Mouse (Mus musculus): Measurements from ENCODE around the gene Wdfy3.

The Wdfy3 gene

GRCm38 (mm10) chr5:102055130-102055641, 14.5 kb downstream of the Wdfy3 start:
- peak; percentile 82 for DNase-seq (ENCODE audit: low read depth, low spot score)

- DNase-seq (ENCODE audit: low read depth, low spot score): no peak
Measured at GRCm38 (mm10) chr5:102054511-102055093, 15.1 kb downstream of the Wdfy3 start.

GRCm38 (mm10) chr5:102052906-102053305, 16.8 kb downstream of the Wdfy3 start:
- DNase-seq (ENCODE audit: low read depth, low spot score): peak; percentile 75

- DNase-seq (ENCODE audit: low read depth, low spot score): peak; percentile 52
Measured at GRCm38 (mm10) chr5:102052465-102052864, 17.3 kb downstream of the Wdfy3 start.

- DNase-seq (ENCODE audit: low read depth, low spot score): no peak
Measured at GRCm38 (mm10) chr5:102050677-102051076, 19.0 kb downstream of the Wdfy3 start.

- DNase-seq (ENCODE audit: low read depth, low spot score): peak; percentile 73
Measured at GRCm38 (mm10) chr5:102048416-102048815, 21.3 kb downstream of the Wdfy3 start.

- DNase-seq (ENCODE audit: low read depth, low spot score): no peak
Measured at GRCm38 (mm10) chr5:102046617-102047116, 23.1 kb downstream of the Wdfy3 start.

GRCm38 (mm10) chr5:102045636-102046616, 23.8 kb downstream of the Wdfy3 start:
- peak; percentile 84 for DNase-seq (ENCODE audit: low read depth, low spot score)

- DNase-seq (ENCODE audit: low read depth, low spot score): no peak
Measured at GRCm38 (mm10) chr5:102045177-102045576, 24.5 kb downstream of the Wdfy3 start.

- no peak for DNase-seq (ENCODE audit: low read depth, low spot score)
Measured at GRCm38 (mm10) chr5:102033281-102033680, 36.4 kb downstream of the Wdfy3 start.

- no peak for DNase-seq (ENCODE audit: low read depth, low spot score)
Measured at GRCm38 (mm10) chr5:102032594-102033240, 37.0 kb downstream of the Wdfy3 start.

GRCm38 (mm10) chr5:102032191-102032590, 37.5 kb downstream of the Wdfy3 start:
- DNase-seq (ENCODE audit: low read depth, low spot score): no peak

GRCm38 (mm10) chr5:102023376-102023775, 46.3 kb downstream of the Wdfy3 start:
- DNase-seq (ENCODE audit: low read depth, low spot score): peak; percentile 97

- DNase-seq (ENCODE audit: low read depth, low spot score): no peak
Measured at GRCm38 (mm10) chr5:102022018-102022898, 47.5 kb downstream of the Wdfy3 start.

GRCm38 (mm10) chr5:102014235-102014634, 55.5 kb downstream of the Wdfy3 start:
- DNase-seq (ENCODE audit: low read depth, low spot score): peak; percentile 93

- DNase-seq (ENCODE audit: low read depth, low spot score): no peak
Measured at GRCm38 (mm10) chr5:102013781-102014180, 55.9 kb downstream of the Wdfy3 start.

GRCm38 (mm10) chr5:102010961-102011360, 58.8 kb downstream of the Wdfy3 start:
- DNase-seq (ENCODE audit: low read depth, low spot score): no peak

- DNase-seq (ENCODE audit: low read depth, low spot score): no peak
Measured at GRCm38 (mm10) chr5:102009606-102010005, 60.1 kb downstream of the Wdfy3 start.

GRCm38 (mm10) chr5:102008712-102009111, 61.0 kb downstream of the Wdfy3 start:
- peak; percentile 47 for DNase-seq (ENCODE audit: low read depth, low spot score)

GRCm38 (mm10) chr5:102006218-102006941, 63.3 kb downstream of the Wdfy3 start:
- peak; percentile 55 for DNase-seq (ENCODE audit: low read depth, low spot score)

Data from R1 (cell line).